Mouse (Mus musculus) cerebellum, postnatal 4 days (tissue): ENCODE data around the gene Heg1.

ENCODE experiments used
- DNase-seq, 2 experiments: peaks; one replicate each; pipeline ENCODE4 v3.0.0; 2022; ENCODE audit warnings: low spot score in 2 of 2, mixed read lengths in 1 of 2

The Heg1 gene

GRCm38 (mm10) chr16:33741795-33742194 is 57.6 kb downstream of the Heg1 start:
- no peak for DNase-seq

- no peak for DNase-seq
These were observed 58.1 kb downstream of the Heg1 start for GRCm38 (mm10) chr16:33742233-33742632.

GRCm38 (mm10) chr16:33744622-33745419 is 60.7 kb downstream of the Heg1 start:
- peak in 1 of 2 experiments; percentile 46 for DNase-seq

- DNase-seq: no peak
These were observed 61.3 kb downstream of the Heg1 start for GRCm38 (mm10) chr16:33745457-33745856.

GRCm38 (mm10) chr16:33746074-33746676 is 62.0 kb downstream of the Heg1 start:
- peak in 1 of 2 experiments; percentile 42 for DNase-seq

GRCm38 (mm10) chr16:33747346-33747954 is 63.3 kb downstream of the Heg1 start:
- no peak for DNase-seq

- DNase-seq: no peak
These were observed 63.8 kb downstream of the Heg1 start for GRCm38 (mm10) chr16:33747994-33748393.

- DNase-seq: no peak
These were observed 67.0 kb downstream of the Heg1 start for GRCm38 (mm10) chr16:33751152-33751551.

GRCm38 (mm10) chr16:33751590-33751989 is 67.4 kb downstream of the Heg1 start:
- DNase-seq: no peak

- no peak for DNase-seq
These were observed 68.9 kb downstream of the Heg1 start for GRCm38 (mm10) chr16:33752904-33753578.

GRCm38 (mm10) chr16:33755293-33755692 is 71.1 kb downstream of the Heg1 start:
- no peak for DNase-seq

- DNase-seq: no peak
These were observed 71.8 kb downstream of the Heg1 start for GRCm38 (mm10) chr16:33755961-33756360.

- DNase-seq: no peak
These were observed 72.2 kb downstream of the Heg1 start for GRCm38 (mm10) chr16:33756396-33756795.

GRCm38 (mm10) chr16:33759207-33759606 is 75.0 kb downstream of the Heg1 start:
- DNase-seq: no peak

GRCm38 (mm10) chr16:33760542-33760941 is 76.4 kb downstream of the Heg1 start:
- no peak for DNase-seq

- DNase-seq: no peak
These were observed 76.8 kb downstream of the Heg1 start for GRCm38 (mm10) chr16:33760996-33761395.

GRCm38 (mm10) chr16:33764501-33765193 is 80.5 kb downstream of the Heg1 start:
- no peak for DNase-seq

GRCm38 (mm10) chr16:33765477-33765876 is 81.3 kb downstream of the Heg1 start:
- no peak for DNase-seq

GRCm38 (mm10) chr16:33766309-33766708 is 82.1 kb downstream of the Heg1 start:
- no peak for DNase-seq

GRCm38 (mm10) chr16:33766757-33767156 is 82.6 kb downstream of the Heg1 start:
- DNase-seq: no peak

GRCm38 (mm10) chr16:33768491-33769278 is 84.5 kb downstream of the Heg1 start:
- DNase-seq: no peak
